Mouse (Mus musculus): Measurements from ENCODE around the gene Sh3bp1. TPM values are rescaled to one million over a fixed set of nuclear protein-coding genes. Genes with fewer than 3 reads are reported as not detected.

The Sh3bp1 gene
- polyA plus RNA-seq, 1 experiment from 2014 or later, result 6.0 TPM

- H3K9ac ChIP-seq (replicated peaks; ENCODE audit: low read depth, low read length), result no peak overlapping the region
- H3K27ac ChIP-seq (ENCODE audit: low read length), result no peak overlapping the region
- peaks cover 25% of the 10 kb centered on the region for H3K4me1 ChIP-seq (replicated peaks; ENCODE audit: control insufficient read depth, insufficient read depth, low read length)
- no peak overlapping the region for H3K4me3 ChIP-seq (replicated peaks; ENCODE audit: low read length)
- no peak overlapping the region for H3K4me2 ChIP-seq (ENCODE audit: low read length)
- no peak for ATAC-seq
- H3K9me3 ChIP-seq (ENCODE audit: control insufficient read depth, low read length), result no peaks in the 10 kb centered on the region
- WGBS, result 92% methylated on average over 6 of the region's 6 CpGs
- H3K27me3 ChIP-seq (replicated peaks; ENCODE audit: control insufficient read depth, insufficient read depth, low read length), result no peaks in the 10 kb centered on the region
- no peaks in the 10 kb centered on the region for H3K36me3 ChIP-seq (ENCODE audit: control insufficient read depth, insufficient read depth)
Observed at GRCm38 (mm10) chr15:78930192-78930706, 30.7 kb downstream of the Sh3bp1 start.

- Histone ChIP-seq H3K36me3 (ENCODE audit: control insufficient read depth, insufficient read depth) (no peaks in the 10 kb centered on the region), H3K4me1 (replicated peaks; ENCODE audit: control insufficient read depth, insufficient read depth, low read length) (peaks cover 28% of the 10 kb centered on the region), H3K27me3 (replicated peaks; ENCODE audit: control insufficient read depth, insufficient read depth, low read length) (no peaks in the 10 kb centered on the region), H3K27ac (ENCODE audit: low read length) (no peak overlapping the region), H3K9ac (replicated peaks; ENCODE audit: low read depth, low read length) (no peak overlapping the region), H3K9me3 (ENCODE audit: control insufficient read depth, low read length) (no peaks in the 10 kb centered on the region), H3K4me3 (replicated peaks; ENCODE audit: low read length) (no peak overlapping the region), H3K4me2 (ENCODE audit: low read length) (no peak overlapping the region)
- WGBS, result 86% methylated on average over 7 of the region's 7 CpGs
- no peak for ATAC-seq
Observed at GRCm38 (mm10) chr15:78930801-78931426, 31.3 kb downstream of the Sh3bp1 start.

GRCm38 (mm10) chr15:78931577-78931976 is 32.0 kb downstream of the Sh3bp1 start:
- Histone ChIP-seq H3K9me3 (ENCODE audit: control insufficient read depth, low read length) (no peaks in the 10 kb centered on the region), H3K4me2 (ENCODE audit: low read length) (no peak overlapping the region), H3K27ac (ENCODE audit: low read length) (no peak overlapping the region), H3K9ac (replicated peaks; ENCODE audit: low read depth, low read length) (no peak overlapping the region), H3K36me3 (ENCODE audit: control insufficient read depth, insufficient read depth) (no peaks in the 10 kb centered on the region), H3K27me3 (replicated peaks; ENCODE audit: control insufficient read depth, insufficient read depth, low read length) (no peaks in the 10 kb centered on the region), H3K4me3 (replicated peaks; ENCODE audit: low read length) (no peak overlapping the region), H3K4me1 (replicated peaks; ENCODE audit: control insufficient read depth, insufficient read depth, low read length) (peaks cover 25% of the 10 kb centered on the region)
- WGBS, result 28% methylated on average over 3 of the region's 3 CpGs
- no peak for ATAC-seq

GRCm38 (mm10) chr15:78934784-78935320 is 35.3 kb downstream of the Sh3bp1 start, which contains the start of gene Nol12:
Nol12 (plus strand) TSS chr15:78934933.
- H3K4me1 ChIP-seq (replicated peaks; ENCODE audit: control insufficient read depth, insufficient read depth, low read length), result peaks cover 10% of the 10 kb centered on the region
- H3K27me3 ChIP-seq (replicated peaks; ENCODE audit: control insufficient read depth, insufficient read depth, low read length), result no peaks in the 10 kb centered on the region
- H3K36me3 ChIP-seq (ENCODE audit: control insufficient read depth, insufficient read depth), result peaks cover under 1% of the 10 kb centered on the region; the same call in 1 of the 2 replicates
- H3K4me3 ChIP-seq (replicated peaks; ENCODE audit: low read length), result peak within 1 kb of the TSS; percentile 75
- no peaks in the 10 kb centered on the region for H3K9me3 ChIP-seq (ENCODE audit: control insufficient read depth, low read length)
- H3K4me2 ChIP-seq (ENCODE audit: low read length), result peak within 1 kb of the TSS; percentile 88
- WGBS, result under 1% methylated on average over 38 of the region's 42 CpGs
- peak within 1 kb of the TSS; percentile 83 for H3K27ac ChIP-seq (ENCODE audit: low read length)
- H3K9ac ChIP-seq (replicated peaks; ENCODE audit: low read depth, low read length), result peak within 1 kb of the TSS; percentile 79
- peak; percentile 95 for ATAC-seq

- Histone ChIP-seq H3K27ac (ENCODE audit: low read length) (no peak overlapping the region), H3K4me2 (ENCODE audit: low read length) (no peak overlapping the region)
Observed at GRCm38 (mm10) chr15:78936403-78936802, 36.8 kb downstream of the Sh3bp1 start.

GRCm38 (mm10) chr15:78937311-78937710 is 37.7 kb downstream of the Sh3bp1 start:
- Histone ChIP-seq H3K9me3 (ENCODE audit: control insufficient read depth, low read length) (no peaks in the 10 kb centered on the region), H3K9ac (replicated peaks; ENCODE audit: low read depth, low read length) (no peak overlapping the region), H3K4me2 (ENCODE audit: low read length) (no peak overlapping the region), H3K27ac (ENCODE audit: low read length) (no peak overlapping the region), H3K4me3 (replicated peaks; ENCODE audit: low read length) (no peak overlapping the region), H3K4me1 (replicated peaks; ENCODE audit: control insufficient read depth, insufficient read depth, low read length) (peaks cover 10% of the 10 kb centered on the region), H3K27me3 (replicated peaks; ENCODE audit: control insufficient read depth, insufficient read depth, low read length) (no peaks in the 10 kb centered on the region), H3K36me3 (ENCODE audit: control insufficient read depth, insufficient read depth) (peaks cover 13% of the 10 kb centered on the region)
- WGBS, result 88% methylated on average over 10 of the region's 10 CpGs
- no peak for ATAC-seq

More at GRCm38 (mm10) chr15:78936403-78936802, 36.8 kb downstream of the Sh3bp1 start:
- Histone ChIP-seq H3K4me3 (replicated peaks; ENCODE audit: low read length) (no peak overlapping the region), H3K27me3 (replicated peaks; ENCODE audit: control insufficient read depth, insufficient read depth, low read length) (no peaks in the 10 kb centered on the region), H3K9me3 (ENCODE audit: control insufficient read depth, low read length) (no peaks in the 10 kb centered on the region), H3K9ac (replicated peaks; ENCODE audit: low read depth, low read length) (no peak overlapping the region), H3K36me3 (ENCODE audit: control insufficient read depth, insufficient read depth) (peaks cover 11% of the 10 kb centered on the region), H3K4me1 (replicated peaks; ENCODE audit: control insufficient read depth, insufficient read depth, low read length) (peaks cover 10% of the 10 kb centered on the region)
- 93% methylated on average over 12 of the region's 12 CpGs for WGBS
- no peak for ATAC-seq

- H3K4me1 ChIP-seq (replicated peaks; ENCODE audit: control insufficient read depth, insufficient read depth, low read length), result peaks cover 14% of the 10 kb centered on the region
- no peak overlapping the region for H3K27ac ChIP-seq (ENCODE audit: low read length)
- H3K4me3 ChIP-seq (replicated peaks; ENCODE audit: low read length), result no peak overlapping the region
- H3K9ac ChIP-seq (replicated peaks; ENCODE audit: low read depth, low read length), result no peak overlapping the region
- no peak for ATAC-seq
- H3K36me3 ChIP-seq (ENCODE audit: control insufficient read depth, insufficient read depth), result peaks cover 13% of the 10 kb centered on the region
- no peak overlapping the region for H3K4me2 ChIP-seq (ENCODE audit: low read length)
- no peaks in the 10 kb centered on the region for H3K9me3 ChIP-seq (ENCODE audit: control insufficient read depth, low read length)
- WGBS, result 75% methylated on average over 2 of the region's 2 CpGs
- no peaks in the 10 kb centered on the region for H3K27me3 ChIP-seq (replicated peaks; ENCODE audit: control insufficient read depth, insufficient read depth, low read length)
Observed at GRCm38 (mm10) chr15:78937963-78938362, 38.4 kb downstream of the Sh3bp1 start.

- 96% methylated on average over 13 of the region's 13 CpGs for WGBS
- peaks cover 13% of the 10 kb centered on the region for H3K36me3 ChIP-seq (ENCODE audit: control insufficient read depth, insufficient read depth)
- H3K9me3 ChIP-seq (ENCODE audit: control insufficient read depth, low read length), result no peaks in the 10 kb centered on the region
- H3K9ac ChIP-seq (replicated peaks; ENCODE audit: low read depth, low read length), result no peak overlapping the region
- H3K27ac ChIP-seq (ENCODE audit: low read length), result no peak overlapping the region
- no peaks in the 10 kb centered on the region for H3K27me3 ChIP-seq (replicated peaks; ENCODE audit: control insufficient read depth, insufficient read depth, low read length)
- H3K4me3 ChIP-seq (replicated peaks; ENCODE audit: low read length), result no peak overlapping the region
- H3K4me1 ChIP-seq (replicated peaks; ENCODE audit: control insufficient read depth, insufficient read depth, low read length), result peaks cover 13% of the 10 kb centered on the region
- ATAC-seq, result no peak
- H3K4me2 ChIP-seq (ENCODE audit: low read length), result no peak overlapping the region
Observed at GRCm38 (mm10) chr15:78940325-78940724, 40.8 kb downstream of the Sh3bp1 start.

GRCm38 (mm10) chr15:78942663-78943062 is 43.1 kb downstream of the Sh3bp1 start:
- Histone ChIP-seq H3K36me3 (ENCODE audit: control insufficient read depth, insufficient read depth) (peaks cover 13% of the 10 kb centered on the region), H3K27ac (ENCODE audit: low read length) (no peak overlapping the region), H3K4me1 (replicated peaks; ENCODE audit: control insufficient read depth, insufficient read depth, low read length) (peaks cover 8% of the 10 kb centered on the region), H3K4me2 (ENCODE audit: low read length) (peak overlapping the region; percentile 12; the same call in 1 of the 2 replicates), H3K9ac (replicated peaks; ENCODE audit: low read depth, low read length) (no peak overlapping the region; the same call in 1 of the 2 replicates), H3K9me3 (ENCODE audit: control insufficient read depth, low read length) (no peaks in the 10 kb centered on the region), H3K4me3 (replicated peaks; ENCODE audit: low read length) (no peak overlapping the region), H3K27me3 (replicated peaks; ENCODE audit: control insufficient read depth, insufficient read depth, low read length) (no peaks in the 10 kb centered on the region)
- peak; percentile 30; the same call in 1 of the 2 replicates for ATAC-seq
- WGBS, result 7% methylated on average over 9 of the region's 9 CpGs
